Mouse (Mus musculus) gonadal fat pad, adult 2 months (tissue): ENCODE measurements around the gene Dynlrb1. TPM values are rescaled to one million over a fixed set of nuclear protein-coding genes. Genes with fewer than 3 reads are reported as not detected.
A peak's percentile ranks its signal among the peaks of the same experiment; 100 is the strongest.

Experiments used
- DNase-seq: peaks from one replicate; pipeline ENCODE4 v3.0.0-alpha.2; 2012; ENCODE audit warnings: low read depth
- polyA plus RNA-seq: library from polyadenylated mRNA; depleted of rRNA; stranded (reverse); fragments of >200 nt; gene quantifications from 2 replicates; pipeline ENCODE4 v1.2.3, GENCODE M21; 2012; rRNA removed

Gene Dynlrb1
- polyA plus RNA-seq, result 337 and 426 TPM in 2 replicates

DNA sequence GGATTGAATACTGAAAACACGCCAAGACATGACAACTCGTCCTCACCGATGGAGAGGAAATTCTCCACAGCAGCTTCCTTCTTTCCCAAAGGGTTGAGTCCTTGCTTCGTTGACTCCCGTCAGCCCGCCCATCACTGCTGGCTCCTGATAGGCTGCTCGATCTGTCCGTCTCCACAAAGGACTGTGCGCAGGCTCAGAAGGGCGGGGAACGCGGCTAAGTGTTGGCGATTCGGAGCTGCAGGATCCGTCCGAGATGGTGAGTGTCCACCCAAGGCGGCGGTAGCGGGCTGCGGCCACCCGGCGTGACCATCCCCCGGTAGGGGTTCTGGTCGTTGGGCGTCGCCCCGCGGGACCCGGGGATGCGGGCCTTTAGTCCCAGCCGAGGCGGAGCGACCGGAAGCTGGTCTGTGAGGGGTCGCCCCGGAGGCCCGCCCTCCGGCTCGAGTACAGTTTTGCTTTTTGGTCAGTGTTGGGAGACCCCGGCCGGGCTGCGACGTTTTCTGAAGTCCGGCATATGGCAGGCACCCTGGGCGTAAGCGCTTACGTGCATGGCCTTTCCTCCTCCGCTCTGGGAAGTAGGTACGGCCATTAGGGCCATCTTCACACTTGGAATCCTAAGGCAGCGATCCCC lies at the start of gene Dynlrb1:
Gene Dynlrb1 (plus strand): TSS at position 172 of the 631 bp plus-strand sequence.
- peak; percentile 93 for DNase-seq

DNA sequence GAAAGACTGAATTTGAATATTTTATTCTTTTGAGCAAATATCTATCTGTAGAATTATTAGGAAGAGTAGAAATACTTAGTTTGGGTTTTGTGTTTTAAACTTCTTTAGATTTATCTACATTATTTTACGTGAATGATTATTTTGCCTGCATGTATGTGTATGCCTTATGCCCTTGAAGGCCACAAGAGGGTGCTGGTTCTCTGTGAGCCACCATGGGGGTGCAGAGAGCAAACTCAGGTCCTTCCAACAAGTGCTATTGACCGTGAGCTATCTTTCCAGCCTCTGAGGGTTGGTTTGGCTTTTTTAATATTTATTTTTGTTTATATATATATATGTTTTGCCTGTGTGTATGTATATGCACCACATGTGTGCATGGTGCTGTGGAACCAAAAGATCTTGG lies 28.9 kb upstream of the Dynlrb1 start:
- no peak for DNase-seq

DNA sequence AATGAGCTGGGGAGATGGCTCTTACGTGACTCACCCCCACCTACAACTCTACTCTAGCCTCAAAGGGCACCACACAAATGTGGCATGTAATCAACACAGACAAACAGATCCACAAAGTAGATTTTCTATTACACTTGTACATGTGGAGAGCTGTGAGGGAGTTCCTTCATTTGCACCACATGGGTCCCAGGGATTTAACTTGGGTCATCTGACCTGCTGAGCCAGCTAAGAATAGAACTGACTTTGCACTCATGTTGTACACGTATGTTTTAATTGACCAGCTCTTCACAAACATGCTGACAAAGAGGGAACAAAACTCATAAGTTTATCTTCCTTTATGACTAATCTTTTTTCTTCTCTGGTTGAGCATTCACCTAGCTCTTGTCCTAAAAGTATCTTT lies 13.2 kb upstream of the Dynlrb1 start:
- no peak for DNase-seq

DNA sequence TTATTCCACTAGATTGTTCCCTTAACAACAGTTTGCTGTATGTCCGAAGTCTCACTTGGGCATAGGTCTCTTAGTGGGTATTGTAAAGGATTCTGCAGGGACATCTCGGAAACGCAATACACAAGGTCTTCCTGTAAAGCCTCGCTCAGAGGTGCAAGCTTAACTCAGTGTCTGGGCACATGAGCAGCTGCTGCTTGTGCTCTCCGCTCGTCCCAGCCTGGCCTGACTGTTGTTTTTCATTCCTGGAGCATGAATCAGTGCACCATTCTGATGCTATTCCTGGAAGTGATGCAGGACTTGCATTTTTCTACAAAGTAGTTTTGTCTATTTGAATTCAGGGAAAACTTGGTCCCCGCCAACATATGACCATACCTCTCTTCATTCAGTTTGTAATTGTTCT lies 11.6 kb upstream of the Dynlrb1 start:
- DNase-seq, result no peak

DNA sequence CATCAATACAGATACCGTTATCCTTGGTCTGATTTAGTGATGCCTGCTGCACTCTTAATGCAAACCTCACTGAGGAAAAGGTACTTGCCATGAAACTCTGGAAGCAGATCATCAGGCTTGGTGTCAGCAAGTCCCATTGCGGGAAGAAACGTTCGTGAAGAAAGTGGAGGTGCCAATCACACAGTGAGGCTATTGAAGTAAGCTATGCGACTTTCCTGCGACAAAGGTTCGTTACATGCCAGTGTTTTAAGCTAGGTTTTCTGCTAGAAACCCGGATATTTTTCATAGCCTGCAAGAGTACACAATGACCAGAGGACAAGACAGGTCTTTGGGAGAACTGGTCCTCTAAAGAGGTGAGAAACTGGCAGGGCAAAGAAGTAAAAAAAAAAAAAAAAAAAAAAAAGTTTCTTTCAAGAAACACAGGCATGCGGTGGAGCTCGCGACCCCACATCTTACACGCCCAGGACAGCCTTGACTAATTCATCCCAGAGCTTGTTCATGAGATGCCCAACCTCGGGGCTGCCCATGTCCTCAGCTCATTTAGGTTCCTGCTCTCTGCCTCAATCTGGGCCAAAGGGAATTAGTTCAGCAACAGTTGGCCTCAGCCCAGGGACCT lies 479 bp upstream of the Dynlrb1 start:
- DNase-seq, result no peak

DNA sequence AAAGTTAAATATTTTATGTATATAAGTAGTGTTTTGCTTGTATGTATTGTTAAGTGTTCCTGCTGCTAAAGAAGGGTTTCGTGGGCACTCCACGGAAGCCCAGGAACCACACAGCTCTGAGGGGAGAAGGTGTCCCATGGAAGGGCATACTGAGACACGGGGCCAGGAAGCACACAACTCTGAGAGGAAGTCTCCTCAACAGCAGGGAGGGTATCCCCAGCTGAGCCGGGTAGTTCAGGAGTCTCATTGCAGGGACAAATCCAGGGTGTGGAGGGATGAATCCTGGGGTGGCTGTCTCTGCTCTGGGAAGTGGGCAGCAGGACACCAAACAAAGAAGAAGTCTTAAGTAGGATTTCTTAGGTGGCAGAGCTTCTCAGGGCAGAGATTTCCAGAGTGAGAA lies 943 bp downstream of the Dynlrb1 start:
- DNase-seq, result no peak

DNA sequence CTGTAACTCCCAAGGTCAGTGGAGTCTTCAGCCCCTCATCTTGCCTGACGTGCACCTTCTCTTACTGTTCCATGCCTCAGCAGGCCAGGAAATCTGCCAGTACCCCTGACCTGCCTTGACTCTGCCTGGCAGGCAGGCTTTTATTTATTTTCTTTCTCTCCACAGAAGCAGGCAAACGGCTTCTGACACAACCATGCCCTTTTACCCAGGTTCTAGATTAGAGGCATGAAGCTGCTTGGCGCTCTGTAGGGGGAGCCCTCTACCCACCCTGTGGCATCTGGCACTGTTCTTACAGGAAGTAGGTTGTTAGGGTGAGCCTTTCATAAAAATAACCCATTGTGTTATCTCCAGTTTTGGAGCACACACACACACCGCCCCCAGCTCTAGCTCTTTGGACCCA lies 4.6 kb downstream of the Dynlrb1 start:
- DNase-seq, result no peak

DNA sequence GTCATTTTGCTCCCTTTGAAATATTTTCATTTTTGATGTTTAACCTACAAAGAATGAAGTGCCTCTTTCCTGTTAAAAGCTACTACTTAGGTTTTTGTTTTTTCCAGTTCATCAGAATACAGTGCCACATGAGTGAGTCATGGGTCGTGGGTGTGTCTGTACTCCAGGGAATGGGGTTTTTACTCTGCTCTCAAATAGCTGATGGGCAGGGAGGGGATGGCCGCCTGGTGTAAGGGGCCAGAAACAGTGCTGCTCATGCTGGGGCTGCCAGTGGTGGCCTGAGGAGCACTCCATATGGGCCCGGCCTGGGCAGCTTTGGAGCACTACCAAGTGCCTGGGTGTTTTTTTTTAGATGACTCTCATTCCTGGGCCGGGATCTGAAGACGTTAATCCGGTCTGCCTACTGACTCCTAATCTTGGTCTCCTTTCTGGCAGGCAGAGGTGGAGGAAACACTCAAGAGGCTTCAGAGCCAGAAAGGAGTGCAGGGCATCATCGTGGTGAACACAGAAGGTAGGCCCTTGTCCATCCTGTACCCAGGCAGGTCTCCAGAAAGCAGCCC lies 6.0 kb downstream of the Dynlrb1 start:
- DNase-seq, result no peak

DNA sequence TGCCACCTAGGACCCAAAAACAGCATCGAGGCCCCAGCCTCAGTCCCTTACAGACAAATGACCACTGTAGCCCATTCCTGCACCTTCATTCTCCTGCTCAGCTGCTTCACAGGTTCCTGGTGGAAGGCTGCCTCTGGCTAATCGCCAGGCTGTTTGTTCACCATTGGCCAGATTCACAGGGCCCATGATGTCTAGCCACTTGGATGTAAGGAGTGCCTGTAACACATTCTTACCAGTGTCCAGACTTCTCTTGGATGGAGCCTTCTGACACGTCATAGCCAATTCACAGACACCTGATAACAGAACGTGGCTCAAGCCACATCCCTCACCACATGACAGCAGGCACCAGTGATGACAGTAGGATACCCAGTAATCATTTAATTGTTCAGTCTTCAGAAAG lies 9.9 kb downstream of the Dynlrb1 start:
- no peak for DNase-seq

DNA sequence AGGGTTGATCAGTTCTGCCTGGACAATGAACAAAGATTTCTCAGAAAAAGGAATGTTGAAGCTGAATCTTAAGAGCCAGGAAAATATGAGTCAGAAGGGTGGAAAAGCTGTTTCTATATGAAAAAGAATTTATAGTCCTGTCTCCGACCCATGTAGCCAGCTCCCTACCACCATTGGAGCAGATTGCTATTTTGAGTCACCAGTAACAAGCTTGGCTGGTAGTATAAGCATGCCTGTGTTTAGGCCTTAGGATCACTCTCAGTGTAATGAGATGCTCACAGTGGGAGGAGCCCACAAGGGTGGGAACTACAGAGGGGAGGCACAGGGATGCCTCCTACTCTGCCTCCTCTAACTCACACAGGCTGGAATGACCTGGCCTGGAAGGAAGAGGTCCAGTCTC lies 11.9 kb downstream of the Dynlrb1 start:
- no peak for DNase-seq

DNA sequence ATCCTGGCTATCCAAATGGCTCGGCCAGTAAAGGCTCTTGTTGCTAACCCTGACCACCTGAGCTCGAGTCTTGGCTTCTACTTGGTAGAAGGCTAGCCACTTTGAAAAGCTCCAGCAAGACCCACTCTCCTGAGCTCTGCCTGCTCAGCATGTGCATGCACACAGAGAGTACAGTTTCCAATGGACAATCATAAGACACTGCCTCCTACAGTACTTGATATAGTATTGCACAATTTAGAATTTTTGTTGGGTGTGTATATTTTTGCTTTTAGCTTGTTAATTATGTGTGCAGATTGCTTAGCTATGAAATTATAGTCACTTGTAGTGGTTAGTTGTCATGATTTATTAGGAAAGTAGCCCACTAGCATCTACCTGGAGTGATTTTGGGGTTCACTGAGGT lies 12.4 kb downstream of the Dynlrb1 start:
- DNase-seq, result no peak

DNA sequence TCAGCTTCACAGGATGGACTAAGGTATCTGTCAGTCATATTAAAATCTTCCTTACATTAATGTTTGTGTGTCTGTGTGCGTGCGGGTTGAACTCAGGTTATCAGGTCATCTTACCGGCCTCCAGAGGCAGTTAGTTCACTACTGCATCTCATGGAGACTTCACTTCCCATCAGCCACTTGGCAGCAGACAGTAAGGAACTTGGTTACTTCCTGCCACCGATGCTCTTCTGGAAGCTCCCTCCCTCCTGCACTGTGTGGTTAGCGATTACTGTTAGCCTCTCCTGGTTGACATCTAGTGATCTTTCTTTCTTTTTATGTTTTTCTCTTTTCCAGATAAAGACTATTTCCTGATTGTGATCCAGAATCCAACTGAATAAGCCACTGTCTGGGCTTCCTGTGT lies 13.3 kb downstream of the Dynlrb1 start:
- no peak for DNase-seq

DNA sequence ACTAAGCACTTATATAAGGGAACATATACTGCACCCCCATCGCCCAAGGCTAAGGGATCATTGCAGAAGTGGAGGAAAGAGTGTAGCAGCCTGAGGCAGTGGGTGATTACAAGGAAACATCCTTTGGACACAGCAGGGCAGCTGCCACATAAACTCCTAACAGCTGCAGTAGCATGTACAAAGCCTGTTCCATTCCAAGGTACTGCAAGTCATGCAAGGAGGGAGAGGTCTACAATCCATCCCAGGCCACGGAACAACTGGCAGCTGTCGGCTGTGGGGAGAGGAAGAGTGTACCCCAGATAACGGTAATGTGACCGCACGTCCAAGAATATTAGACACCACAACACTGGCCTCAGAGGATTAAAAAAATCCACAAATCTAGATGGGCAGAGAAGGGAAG lies 29.2 kb downstream of the Dynlrb1 start:
- DNase-seq, result no peak

DNA sequence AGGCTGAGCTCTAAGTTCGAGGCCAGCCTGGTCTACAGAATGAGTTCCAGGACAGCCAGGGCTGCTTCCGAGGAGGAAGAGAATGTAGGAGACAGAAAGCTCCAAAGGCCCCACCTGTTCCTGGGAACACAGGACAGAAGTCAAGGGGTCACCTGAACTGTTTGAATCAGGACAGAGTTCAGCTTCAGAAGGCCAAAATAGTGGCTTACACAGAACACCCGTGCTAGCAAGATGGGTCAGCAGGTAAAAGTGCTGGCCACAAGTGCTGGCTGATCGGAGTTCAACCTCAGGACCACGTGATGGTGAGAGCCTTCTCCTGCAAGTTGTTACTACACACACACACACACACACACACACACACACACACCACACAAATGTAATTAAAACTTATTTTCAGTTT lies 30.6 kb downstream of the Dynlrb1 start:
- no peak for DNase-seq

DNA sequence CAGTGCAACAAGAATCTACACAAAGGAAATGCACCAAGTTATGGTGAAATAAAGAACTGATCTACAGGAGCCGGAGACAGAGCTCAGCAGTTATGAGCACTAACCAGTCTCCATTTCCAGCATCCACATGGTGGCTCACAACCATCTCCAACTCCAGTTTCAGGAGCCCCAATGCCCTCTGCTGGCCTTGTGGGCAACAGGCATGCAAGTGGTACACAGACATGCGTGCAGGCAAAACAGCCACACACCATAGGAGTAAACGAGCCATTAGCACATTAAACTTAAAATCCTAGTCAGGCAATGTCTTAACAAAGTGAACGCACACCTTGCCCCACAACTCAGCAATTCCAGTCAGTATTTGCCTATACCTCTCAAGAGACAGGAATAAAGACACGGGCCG lies 35.6 kb downstream of the Dynlrb1 start:
- DNase-seq, result no peak

DNA sequence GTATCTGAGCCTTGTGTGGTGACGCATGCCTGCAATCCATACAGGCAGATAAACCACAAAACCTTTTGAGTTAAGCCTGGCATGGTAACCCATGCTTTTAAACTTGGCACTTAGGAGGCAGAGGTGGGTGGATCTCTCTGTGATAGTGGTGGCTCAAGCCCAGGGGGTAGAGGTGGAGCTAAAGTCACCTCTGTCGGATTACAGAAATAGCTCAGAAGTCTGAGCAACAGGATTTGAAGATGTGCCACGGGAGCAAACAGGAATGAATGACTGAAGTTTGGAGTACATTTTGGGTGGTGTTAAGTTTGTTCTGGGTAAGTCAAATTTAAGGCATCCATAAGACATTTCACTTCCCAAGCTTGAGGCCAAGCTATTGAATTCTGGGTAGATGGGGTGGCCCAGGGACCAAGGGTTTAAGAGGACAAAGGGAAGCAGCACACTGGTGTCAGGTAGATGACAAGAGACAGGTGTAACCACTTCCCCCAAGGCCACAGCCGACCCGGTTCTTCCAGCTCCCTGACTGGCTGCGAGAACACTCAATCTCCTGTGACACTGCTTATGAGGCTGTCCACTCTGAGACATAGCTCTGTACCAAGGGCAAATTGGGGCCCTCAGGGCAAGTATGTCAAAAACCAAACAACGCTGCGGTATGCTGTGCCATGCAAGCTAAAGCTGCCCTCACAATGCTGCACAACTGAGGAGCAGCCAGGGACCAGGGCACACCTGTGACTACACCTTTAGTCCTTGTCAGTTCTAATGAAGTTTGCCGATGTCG lies 36.2 kb downstream of the Dynlrb1 start:
- DNase-seq, result no peak

DNA sequence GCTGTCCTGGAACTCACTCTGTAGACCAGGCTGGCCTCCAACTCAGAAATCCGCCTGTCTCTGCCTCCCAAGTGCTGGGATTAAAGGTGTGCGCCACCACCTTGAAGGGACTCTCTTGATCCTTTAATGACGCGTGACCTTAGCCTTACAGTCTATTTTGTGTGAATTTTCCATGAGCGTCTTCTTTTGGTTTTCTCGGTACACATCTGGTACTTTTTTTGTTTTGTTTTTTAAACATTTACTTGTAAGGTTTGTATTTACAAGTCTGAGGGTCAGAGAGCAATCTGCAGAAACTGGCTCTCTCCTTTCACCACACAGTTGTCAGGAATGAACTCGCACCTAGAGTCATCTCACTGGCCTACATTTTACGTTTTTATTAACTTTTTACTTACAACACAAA lies 37.3 kb downstream of the Dynlrb1 start:
- no peak for DNase-seq

DNA sequence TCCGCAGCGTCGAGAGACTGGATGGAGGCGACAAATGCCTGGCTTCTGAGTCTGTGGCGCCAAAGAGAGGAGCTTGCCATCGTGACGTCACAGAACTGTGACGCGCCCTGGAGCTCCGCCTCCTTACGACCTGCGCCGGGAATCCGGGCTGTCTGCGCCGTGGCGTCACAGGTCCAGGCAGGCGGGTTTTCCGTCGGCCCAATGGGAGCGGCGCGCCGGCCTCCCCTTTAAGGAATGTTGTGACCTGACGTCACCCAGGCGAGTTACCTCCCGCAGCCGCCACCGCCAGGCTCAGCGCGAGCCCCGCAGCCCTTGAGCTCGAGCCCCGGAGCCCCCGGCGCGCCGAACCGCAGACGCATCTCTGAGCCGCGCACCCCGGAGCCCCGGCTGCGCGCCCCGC lies 39.9 kb downstream of the Dynlrb1 start, which contains the start of gene Map1lc3a:
Gene Map1lc3a (plus strand): TSS at position 103 of the 400 bp plus-strand sequence.
- DNase-seq, result no peak

DNA sequence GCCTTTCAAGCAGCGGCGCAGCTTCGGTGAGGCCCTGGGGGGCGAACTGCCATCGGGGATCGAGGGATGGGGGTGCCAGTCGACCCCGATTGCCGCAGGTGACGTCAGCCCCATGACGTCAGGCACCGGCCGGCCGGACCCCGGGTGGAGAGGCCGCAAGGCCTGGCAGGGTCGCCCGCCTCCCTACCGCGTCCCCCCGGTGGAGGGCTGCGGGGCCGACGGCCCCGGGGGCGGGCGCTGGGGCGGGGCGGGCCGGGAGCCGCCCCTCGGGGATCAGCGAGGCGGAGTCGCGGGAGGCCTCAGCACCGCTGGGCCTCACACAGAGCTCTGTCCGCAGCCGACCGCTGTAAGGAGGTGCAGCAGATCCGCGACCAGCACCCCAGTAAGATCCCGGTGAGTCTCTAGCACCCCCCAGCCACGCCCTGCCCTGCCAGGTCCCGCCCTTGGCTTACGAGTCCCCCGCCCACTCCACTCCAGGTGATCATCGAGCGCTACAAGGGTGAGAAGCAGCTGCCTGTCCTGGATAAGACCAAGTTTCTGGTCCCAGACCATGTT lies 40.4 kb downstream of the Dynlrb1 start:
- DNase-seq, result no peak

DNA sequence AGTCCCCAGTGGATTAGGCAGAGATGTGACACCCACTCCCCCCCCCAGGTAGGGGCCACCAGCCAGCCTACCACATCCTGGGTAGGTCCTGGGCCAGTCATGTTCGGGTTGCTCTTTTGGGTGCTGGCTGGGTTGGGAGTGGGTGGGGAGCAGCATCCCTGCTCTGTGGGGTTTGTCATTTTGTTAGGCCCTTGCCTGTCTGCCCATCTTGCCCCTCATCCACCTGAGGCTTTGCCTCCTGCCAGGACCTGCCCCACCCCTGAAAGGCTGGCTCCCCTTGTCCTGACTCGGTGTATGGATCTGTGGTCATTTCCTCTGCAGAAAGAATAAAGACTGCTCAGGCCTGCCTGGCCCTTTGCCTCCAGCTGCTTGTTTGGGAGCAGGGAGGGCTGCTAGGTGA lies 41.4 kb downstream of the Dynlrb1 start:
- DNase-seq, result no peak

DNA sequence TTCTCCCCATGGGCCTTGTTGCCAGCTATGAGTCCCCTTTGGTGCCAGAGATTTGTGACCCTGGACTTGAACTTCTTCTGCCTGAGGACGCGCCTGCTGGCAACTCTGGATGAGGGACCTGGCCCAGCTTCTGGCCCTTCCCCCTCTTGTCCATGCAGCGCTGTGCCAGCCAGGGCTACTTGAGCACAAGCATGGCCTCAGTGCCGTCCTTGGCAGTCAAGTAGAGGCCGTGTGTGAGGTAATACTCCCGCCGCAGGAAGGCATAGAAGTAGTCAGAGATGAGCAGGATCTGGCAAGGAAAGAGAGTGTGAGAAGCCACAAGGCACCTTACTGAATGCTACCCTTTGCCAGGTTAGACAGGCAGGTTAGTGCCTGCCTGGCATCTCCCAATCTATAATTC lies 42.0 kb downstream of the Dynlrb1 start:
- DNase-seq, result peak; percentile 84

DNA sequence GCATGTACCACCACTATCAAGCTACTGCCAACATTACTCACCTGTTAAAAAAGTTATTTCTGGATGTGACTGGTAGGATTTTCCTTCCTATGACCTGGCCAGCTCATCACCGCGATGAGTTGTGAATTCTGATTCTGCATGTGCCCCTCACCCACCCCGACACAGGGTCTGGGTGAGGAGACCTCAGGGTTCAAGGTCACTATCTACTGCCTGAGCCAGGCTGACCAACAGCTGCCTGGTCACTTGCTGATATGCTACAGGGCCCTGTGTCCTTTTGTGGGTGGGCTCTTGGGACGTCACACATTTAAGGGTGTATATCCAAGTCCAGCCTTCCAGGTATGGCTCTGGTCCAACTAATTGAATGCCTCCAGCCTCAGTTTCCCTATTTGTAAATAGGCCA lies 42.8 kb downstream of the Dynlrb1 start:
- no peak for DNase-seq

DNA sequence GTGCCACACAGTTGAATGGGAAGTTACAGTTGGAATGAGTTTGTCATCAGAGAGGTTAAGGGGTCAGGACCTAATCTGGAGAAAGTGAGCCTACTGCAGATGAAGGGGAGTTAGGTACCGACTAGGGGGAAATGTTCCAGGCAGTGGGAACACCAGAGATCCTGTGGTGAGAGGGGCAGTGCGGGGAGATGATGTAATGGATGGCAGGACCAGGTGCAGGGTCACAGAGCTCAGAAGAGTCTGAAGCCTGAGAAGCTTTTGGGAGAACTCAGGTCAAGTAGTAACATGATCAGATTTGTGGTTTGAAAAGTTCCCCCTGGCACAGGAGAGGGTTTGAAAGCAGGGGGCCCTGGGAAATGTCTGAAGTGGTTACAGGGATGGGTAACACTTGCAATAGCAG lies 43.8 kb downstream of the Dynlrb1 start:
- no peak for DNase-seq
